Mouse (Mus musculus) liver (tissue): ENCODE results near the gene Spink8.
"Not testable (repeated sequence)": the region's sequence is repeated elsewhere in the genome, so short reads cannot be mapped to it uniquely, and the experiment has no call there.

ENCODE experiments used
- DNase-seq: peaks from one replicate; pipeline ENCODE4 v3.0.0-alpha.2; 2020; ENCODE audit warnings: mixed read lengths

Gene Spink8

DNA sequence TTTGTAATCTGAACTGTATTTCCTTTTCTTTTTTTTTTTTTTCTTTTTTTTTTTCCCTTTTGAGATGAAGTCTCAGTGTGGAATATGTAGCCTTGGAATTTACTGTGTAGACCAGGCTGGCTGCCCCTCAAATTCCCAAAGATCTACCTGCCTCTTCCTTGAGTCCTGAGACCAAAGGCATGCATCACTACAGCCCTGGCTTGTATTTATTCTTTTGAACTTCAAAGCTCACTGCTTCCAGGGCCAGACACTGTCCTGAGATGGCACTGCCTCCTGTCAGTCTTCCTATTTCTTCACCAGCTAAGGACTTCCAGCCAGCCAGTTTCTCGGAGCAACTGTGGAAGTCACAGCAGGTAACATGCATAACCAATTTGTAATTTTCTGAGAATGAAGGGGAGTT, at the start of gene Spink8:
Gene Spink8, plus strand, starts transcription at position 301 of the 400 bp plus-strand sequence.
- no peak for DNase-seq

DNA sequence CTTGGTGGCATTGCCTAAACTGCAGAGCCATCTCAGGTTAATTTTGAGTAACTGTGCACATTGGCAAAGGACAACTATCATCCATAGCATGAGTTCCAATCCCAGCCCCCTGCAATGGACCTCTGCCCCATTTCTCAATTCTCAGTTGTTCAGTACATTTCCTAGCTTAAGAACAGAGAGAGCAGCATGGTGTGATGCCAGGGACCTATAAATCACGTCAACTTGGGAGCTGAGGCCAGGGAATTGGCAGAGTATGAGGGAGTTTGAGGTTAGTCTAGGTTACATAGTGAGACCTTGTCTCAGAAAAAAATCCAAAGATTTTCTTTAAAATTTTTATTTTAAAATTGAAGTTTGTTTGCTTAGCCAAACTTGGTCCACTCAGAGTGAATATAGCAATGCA, 45.2 kb upstream of the Spink8 start:
- DNase-seq, result not testable (repeated sequence)

DNA sequence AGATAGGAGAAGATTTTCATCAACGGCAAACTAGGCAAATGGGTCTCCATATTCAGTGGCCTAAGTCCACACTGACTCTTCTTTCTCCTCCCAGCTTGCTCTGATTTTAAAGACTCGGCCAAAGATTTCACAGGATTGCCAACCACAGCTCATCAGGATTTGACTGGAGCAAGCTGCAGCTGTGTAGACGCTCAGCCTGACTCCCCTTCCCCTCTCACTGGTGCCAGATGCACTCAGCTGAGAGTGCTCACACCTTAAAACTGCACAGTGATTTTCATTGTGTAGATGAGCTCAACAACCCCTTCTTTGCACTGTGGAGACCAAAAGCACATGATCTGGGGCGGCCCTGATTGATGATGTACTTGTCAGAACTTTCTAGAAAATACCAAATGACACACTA, 21.5 kb upstream of the Spink8 start, which contains the start of gene Fbxw27:
Gene Fbxw27, minus strand, starts transcription at position 101 of the 400 bp plus-strand sequence.
- DNase-seq, result not testable (repeated sequence)

DNA sequence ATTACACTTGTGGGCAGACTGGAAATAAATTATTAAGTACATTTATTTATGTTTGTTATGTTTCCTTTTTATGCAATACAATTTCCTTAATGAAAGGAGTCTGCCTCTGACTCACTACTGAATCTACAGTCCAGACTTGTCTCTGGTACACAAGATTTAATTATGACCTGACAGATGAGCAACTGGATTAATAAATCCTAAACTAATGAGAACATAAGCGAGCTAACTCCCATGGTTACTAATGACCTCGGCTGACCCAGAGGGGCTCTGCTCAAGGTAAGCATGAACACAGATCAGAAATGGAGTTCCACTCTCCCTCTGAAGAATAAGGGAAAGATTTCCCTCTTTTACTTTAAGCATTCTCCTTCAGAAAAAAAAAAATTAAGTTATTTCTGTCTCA, 16.9 kb upstream of the Spink8 start:
- DNase-seq, result no peak

DNA sequence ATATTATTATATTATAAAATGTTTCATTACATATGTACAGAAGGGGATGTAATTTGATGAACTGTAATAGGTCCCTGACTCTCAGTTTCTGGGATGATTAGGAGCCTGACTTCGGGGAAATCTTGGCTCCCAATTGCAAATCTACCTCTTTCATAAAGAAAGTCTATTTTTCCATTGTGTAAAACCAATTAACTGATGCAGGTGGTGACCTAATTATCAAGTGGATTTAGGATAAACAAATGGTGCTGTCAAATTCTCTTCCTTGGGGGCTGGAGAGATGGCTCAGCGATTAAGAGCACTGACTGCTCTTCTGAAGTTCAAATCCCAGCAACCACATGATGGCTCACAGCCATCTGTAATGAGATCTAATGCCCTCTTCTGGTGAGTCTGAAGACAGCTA, 16.3 kb upstream of the Spink8 start:
- DNase-seq, result no peak

DNA sequence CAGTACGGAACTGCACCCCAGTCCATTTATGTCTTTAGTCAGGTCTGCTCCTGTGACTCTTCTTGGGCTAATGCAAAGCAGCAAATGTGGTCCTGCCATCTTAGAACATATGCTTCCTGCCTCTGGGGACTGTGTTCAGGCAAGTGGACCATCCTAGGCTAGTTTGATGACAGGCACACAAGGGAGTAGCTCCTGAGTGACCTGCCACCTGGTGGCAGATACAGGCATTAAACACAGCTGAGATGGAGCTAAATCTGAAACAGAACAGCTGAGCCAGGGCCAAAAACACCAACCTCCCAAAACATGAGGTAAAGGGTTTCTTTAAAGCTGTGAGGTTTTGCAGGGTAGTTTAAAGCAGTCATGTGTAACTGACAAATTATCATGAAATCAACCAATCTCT, 14.0 kb upstream of the Spink8 start:
- peak; percentile 7 for DNase-seq

DNA sequence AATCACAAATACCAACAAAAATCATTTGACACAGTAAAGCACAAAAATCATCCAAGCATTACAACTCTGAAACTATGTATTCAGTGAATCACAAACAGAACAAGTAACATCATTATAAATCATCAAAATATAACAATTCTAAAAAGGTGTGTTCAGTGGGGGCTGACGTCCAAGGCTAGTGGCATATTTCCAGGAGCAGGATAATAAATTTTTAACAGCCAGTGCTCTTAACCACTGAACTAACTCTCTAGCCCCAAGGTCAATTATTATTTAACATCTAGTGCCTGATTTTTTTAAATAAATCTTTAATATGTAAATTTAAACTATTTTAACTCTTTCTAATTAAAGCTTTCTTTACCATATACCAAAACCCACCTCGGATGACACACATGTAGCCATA, 6.5 kb upstream of the Spink8 start:
- not testable (repeated sequence) for DNase-seq

DNA sequence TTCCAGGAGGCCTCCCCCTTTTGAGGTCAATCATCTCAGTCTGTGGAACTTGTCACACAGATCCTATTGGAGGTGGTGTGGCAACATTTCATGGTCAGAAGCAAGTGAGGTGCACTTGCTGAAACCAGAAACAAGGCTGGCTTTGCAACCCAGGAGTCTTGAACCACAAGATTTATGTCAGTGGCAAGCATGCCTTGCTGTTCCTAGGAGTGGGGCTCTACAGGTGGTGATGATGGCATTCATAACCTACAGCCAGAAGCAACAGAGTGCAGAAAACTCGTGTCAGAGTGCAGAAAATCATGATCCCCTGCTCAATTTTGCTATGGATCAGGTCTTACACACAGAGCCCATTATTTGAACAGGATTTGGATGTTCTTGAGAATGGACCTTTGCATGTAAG, 5.8 kb upstream of the Spink8 start:
- no peak for DNase-seq

DNA sequence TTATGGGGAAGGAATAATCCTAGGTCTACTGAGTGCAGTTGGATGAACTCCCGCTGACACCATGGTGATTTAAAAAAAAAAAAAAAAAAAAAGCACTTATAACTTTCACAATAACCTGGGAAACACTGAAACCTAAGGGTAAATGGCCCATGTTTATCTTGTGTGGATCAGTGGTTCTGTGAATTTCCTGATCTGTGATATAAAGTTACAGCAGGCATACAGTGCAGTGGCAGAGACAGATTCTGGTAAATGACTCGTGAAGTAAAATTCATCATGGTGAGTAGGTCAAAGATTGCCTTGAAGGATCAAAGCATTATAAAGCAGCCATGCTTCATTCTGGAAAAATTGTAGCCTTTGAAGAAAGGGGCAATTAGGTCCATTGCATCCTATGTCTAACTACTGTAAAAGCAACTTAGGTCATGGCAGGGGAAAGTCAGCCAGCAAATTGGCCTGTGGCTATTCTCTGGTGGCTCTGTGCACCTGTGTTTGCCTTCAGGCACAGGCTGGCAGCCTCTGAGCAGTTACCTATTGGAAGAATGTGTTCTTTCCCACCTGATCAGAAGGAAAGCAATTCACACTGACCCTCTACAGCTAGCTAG, 5.3 kb upstream of the Spink8 start:
- DNase-seq, result no peak

DNA sequence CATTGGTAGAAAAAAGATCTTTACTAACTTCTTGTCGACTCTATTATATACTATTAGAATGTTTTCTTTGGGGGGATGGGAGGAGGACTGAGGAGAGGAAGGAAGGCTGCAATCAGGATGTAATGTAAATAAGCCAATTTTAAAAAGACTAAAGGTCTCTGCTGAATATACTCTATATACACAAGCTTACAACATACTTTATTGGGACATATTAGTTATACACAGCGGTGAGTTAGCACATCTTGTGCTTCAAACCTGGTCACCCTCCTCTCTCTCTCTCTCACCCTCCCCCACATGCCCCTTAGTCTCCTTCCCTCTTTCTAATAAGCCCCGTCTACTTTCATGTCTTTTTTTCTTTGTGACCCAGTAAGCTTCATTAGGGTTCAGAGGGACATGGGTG, 4.2 kb upstream of the Spink8 start:
- no peak for DNase-seq

DNA sequence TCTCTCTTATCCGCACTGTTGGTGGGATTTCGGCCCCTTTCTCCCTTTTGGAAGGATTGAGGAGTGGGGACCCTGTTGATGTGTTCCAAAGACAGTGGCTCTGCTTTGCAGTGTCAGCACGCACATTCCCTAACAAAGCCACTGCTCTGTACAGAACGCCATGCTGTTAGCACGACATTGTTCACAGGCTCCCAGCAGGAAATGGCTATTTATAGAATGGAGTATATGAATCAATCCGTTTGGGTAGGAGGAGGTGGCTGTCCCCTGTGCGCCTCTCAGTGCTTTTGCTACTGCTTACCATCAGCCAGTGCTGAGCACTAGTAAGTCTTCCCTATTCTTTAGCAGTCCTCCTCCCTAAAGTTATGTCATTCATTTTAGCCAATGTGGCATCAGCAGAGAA, 1.3 kb downstream of the Spink8 start:
- no peak for DNase-seq

DNA sequence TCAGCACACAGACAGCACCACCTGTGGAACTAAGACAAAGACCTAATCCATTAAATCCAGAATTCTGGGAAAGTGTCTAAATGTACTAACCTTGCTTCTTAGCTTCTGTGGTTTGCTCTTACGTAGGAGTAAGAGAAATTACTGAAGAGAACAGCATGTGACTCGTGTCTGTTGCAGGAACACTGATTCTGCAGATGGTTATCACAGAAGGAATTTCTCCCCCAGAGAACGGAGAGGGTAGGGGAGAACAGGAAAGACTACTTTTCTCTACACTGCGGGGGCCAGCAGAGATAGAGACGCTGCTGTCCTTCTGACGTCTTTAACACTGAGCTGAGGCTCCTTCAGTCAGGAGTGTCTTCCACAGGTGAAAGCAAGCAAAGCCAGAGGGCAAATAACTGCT, 4.3 kb downstream of the Spink8 start:
- DNase-seq, result no peak

DNA sequence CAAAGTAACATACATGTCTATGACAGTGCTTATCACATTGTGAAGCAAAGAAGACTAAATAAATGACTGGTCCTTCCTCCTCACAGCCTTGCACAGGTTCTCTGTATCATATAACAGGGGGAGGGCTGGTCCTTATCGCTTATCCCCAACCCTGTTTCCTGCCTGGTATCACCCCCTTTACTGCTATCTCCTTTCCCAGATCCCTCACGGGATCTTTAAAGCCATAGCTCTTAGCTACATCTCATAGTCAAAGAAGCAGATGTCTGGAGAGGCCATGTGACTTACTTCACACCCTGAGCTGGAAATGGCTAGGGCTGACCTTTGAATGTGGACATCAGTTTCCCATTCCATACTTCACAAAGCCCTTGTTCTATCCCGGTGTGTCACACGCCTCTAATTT, 13.7 kb downstream of the Spink8 start:
- DNase-seq, result peak; percentile 9

DNA sequence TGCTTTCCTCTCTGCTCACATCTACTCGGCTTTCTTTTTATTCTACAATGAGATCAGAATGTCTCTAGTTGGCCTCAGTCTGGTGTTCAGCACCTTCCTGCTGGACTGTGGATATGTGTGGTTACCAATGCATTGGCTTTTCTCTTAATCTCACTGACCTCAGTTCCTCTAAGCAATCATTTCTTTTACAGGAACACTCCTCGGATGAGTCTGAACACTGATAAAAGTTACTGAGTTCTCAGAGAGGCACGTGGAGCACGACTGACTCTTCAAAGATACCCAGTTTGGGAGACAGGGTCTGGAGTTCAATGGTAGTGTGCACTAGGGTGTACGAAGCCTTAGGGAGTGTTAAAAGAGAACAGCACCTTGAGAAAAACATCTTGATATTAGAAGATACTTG, 14.1 kb downstream of the Spink8 start:
- no peak for DNase-seq

DNA sequence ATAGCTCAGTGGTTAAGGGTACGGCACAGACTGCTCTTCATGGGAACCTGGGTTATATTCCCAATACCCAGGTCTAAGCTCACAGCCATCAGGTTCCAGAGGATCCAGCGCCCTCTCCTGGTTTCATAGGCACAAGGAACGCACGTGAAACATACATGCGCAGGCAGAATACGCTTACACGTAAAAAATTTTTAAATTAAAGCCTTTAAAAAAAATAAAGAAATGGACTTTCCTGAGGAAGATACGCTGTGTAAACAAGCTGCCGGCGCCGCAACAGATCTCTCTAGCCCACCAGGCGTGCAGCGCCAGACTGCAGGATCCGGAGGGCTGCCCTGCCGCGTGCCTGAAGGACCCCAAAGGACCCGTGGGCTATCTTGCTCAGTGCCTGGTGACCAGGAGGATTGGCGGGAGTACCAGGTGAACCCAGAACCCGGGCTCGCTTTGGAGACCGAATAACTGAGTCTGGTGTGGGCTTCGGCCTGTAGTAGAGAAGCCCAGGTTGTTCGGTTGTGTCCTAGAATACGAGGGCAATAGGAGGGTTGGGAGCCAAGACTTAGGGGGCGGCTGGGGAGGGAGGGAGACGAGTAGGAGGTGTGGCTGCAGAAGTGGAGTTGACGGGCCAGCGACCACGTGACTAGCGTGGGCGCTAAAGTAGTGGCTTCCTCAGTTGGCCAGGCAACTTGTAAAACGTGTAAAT, 20.5 kb downstream of the Spink8 start, which contains the start of gene Nme6:
Gene Nme6, plus strand, starts transcription at position 359 of the 697 bp plus-strand sequence.
- DNase-seq, result peak; percentile 89

DNA sequence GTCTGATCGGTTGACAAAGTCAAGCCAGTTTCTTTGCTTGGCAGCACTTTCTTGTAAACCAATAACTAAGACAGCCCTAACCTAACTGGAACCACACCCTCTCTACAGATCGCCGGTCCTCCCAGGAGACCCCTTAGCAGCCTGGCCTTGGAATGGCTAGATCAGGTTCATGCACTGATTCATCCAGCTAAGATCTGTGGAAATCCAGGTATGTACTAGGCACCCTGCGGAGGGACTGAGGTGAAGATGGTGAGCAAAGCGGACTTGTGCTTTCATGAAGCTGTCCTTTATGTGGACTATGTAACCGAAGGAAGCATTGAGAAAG, 21.0 kb downstream of the Spink8 start:
- no peak for DNase-seq

DNA sequence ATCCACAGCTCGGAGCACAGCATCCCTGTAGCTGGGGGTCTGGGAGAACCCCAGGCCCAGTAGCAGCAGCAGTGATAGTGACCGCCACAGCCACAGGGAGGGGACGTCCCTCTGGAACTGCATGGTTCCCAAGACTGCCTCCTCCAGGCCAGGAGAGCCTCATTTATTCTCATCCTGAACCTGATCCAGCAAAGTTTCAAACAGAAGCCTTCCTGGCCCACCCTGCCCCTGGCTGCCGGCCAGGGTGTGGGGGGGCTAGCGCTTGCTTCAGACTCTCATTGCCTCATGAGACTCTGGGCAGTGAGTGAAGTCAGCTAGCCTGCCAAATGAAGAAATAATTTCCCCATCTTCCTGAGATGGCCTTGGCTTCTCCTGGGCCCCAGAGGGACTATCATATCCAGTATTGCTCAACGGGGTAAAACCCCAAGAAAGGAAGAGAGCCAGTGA, 37.3 kb downstream of the Spink8 start, which contains the start of gene Camp:
Gene Camp, minus strand, starts transcription at position 306 of the 447 bp plus-strand sequence.
- DNase-seq, result peak; percentile 25

DNA sequence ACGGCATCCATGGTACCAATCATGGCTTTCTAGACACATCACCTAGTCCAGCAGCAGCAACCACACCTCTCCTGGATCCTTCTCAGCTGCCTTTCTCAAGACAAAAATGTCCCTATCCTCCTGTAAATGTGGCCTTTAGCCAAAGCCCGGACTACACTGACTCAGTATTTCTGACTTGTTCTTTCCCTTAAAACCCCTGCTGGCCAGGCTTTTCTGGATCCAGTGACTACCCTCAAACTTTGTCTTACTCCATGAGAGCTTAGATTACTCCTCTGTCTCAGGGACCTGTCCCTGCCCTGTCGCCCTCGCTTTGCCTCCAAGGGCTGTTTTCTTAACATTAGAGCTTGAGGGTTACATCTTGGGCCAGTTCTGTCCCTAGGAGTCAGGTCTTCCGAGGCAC, 38.0 kb downstream of the Spink8 start:
- no peak for DNase-seq

DNA sequence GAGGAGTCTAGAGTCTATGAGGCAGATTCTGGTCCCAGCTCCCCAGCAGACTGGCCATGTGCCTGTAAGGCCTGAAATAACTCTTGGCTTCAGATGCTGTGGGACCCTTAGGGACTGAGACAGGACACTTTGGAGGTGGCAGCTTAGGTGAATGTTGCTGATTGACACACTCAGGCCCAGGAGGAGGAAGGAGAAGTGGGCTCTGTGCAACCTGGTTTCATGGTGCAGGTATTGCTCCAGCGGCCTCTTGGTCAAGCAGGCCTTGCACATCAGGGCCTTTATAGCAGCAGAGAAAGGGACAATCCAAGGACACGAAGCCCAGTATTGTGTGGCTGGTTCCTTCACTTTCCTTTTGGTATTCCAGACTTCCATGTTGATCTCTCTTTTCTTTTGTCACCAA, 42.3 kb downstream of the Spink8 start:
- no peak for DNase-seq

DNA sequence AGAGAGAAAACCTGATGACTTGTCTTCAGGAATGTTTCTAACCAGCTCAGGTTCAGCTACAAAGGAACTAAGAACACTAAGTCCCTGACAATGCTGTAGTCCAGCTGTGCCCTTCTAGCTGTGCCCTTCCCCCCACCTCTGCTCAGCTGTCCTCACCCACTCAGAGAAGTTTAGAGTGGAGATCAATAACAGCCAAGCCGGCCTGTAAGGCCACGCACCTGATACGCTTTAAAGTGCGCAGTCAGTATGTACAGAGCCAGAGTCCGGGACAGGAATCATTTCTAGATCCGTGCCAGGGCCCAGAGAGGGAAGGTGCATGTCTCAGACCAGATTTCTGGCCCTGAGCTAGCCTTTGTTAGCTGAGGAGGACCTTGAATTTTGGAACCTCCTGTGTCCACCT, 43.9 kb downstream of the Spink8 start:
- DNase-seq, result no peak

DNA sequence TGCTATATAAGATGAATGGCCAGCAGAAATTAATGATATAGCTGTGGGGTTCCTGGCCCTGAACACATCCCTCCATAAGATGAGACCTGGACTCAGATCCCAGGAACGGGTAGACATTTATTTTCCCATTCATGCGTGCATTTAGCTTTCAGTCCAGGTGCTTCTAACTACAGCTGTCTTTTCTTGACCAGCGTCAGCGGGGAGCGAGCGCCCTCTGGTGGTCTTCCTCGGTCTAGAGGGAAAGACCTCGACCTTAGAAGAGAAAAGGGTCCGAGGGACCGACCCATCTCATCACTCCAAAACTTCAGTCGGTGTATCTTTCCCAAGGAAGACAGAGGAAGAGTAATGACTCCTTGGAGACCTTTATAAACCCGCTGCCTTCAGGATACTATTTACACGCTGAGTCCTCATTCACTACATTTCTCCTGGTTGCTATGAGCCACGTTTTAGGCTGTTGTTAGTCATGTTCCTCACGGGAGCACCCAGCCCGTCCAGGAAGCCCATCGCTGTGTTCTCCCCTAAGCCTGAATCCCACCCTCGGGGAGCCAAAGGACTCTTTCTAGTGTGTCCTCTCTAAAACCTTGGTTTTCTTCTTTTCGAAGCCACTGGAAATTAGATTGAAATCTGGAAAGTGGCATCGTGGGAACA, 50.4 kb downstream of the Spink8 start:
- DNase-seq, result peak; percentile 88

DNA sequence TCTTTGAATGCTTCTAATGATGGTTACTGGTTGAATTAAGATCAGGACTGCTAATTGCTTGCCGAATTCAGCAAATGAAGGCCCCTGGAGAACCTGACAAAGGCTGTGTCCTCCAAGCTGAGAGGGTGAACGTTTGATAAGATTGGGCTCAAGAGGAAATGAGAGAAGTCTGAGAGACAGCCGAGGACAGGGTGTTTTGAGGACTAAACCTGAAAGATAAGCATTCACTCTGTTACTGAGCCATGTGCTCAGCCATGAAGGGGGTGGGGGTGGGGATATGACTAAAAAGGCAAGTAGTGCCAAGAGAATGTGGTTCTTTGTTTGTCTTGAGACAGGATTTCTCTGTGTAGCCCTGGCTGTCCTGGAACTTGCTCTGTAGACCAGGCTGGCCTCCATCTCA, 51.0 kb downstream of the Spink8 start:
- no peak for DNase-seq

DNA sequence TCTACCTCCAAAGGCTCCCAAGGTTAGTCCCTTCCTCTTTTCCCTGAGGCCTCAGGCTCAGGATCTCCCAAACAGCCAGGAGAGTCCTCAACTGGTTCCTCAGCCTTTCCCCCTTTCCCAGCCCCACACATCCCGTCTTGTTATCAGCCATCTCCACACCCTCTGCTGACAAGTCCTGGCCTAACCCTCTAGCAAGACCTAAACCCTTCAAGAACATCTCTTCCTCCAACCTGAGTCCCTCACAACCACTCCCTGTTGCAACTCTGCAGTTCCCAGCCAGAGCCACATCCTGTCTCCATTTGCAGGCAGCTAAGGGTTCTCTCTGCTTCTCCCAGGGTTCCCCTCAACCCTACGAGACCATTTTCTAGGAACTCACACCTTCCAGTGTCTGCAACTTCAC, 54.1 kb downstream of the Spink8 start:
- no peak for DNase-seq

DNA sequence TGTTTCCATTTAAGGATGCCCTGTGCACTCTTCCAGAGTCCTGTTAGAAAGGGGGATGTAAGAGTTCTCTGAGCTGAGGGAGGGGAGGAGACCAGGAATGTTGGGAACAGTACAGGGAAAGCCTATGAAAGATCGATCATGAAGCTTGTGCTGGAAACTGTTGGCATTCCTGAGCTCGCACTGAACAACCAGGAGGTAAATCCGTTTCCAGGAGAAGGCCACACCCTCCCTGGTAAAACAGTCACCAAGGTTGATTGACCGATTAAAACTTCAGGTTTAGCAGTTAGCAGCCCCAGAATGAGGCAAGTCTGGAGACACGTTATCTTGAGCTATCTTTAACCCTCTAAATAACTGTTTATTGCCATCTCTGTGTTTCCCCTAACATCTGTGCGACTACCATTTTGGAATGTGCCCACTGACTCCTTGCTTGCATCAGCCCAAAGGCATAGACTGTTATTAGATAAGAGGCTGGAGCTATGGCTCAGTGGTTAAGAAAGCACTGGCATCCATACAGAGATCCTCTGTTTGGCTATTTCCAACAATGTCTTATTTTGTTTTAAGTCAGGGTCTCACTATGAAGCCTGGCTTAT, 59.0 kb downstream of the Spink8 start:
- no peak for DNase-seq
